Mouse (Mus musculus) cerebellum, adult 2 months (tissue): ENCODE results near the gene Ovch2.

ENCODE experiments used
- CTCF ChIP-seq: fragments of 200-500 bp; IDR thresholded peaks from 2 replicates; pipeline ENCODE4 v1.5.1; 2011; ENCODE audit warnings: low read depth, mild to moderate bottlenecking, control low read depth, low read length, moderate library complexity, borderline replicate concordance; ENCODE audit not compliant: insufficient read depth
- POLR2A ChIP-seq: fragments of 200-500 bp; IDR thresholded peaks from 2 replicates; pipeline ENCODE4 v1.6.1; 2011; ENCODE audit warnings: low read length, control low read depth, borderline replicate concordance; ENCODE audit not compliant: insufficient read depth

GRCm38 (mm10) chr7:107778216-107778615, 22.8 kb downstream of the Ovch2 start:
- TF ChIP-seq CTCF (no peak), POLR2A (no peak)
